Mouse (Mus musculus): Measurements from ENCODE around the gene Snx32.

Gene Snx32

DNA sequence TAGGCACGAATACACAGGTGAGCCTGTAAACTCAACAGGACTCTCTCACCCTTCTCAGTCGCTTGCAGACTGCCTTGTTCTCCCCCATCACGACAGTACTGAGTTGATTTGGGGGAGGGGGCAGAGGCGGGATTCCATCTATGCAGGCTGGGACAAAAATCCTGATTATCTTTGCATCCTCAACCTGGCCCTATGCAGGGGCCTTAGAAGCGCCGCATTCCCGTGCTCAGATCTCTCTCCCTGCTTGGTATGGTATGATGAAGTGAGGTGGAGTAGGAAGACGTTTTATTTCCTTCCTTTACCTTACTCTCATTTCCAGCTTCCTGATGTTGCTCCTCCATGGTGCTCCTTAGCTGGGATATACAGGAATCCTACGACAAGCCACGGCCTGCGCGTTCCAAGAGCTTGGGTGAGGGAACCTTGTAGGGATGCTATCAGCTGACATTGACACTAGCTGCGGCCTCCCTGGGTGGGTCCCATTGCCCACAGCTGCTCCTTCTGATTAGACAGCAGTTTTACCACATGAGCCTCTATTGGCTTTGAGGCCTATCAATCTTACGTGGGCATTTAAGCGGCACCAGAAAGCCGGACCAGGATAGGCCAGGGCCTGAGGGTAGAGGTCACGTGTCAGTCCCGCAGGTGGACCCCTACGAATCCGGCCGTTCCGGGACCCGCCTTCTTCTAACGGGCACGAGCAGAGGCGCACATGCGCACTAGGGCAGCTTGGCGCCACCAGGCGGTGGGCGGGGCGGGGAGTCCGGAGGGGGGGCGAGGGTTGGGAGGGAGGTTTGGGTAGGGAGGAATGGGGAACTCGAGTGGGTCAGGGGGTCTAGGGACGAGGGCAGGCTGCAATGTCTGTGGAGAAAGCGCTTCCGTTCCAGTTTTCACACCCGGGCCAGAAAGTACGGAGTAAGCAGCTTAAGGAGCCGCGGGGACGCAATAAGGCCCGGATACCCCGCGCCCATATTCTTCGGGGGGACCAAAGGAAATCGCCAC is at the start of gene Snx32:
TSS of gene Snx32 (minus strand) at position 508 of the 996 bp plus-strand sequence.
- DNase-seq (ENCODE audit: low spot score) = peak; percentile 96

- no peak for DNase-seq (ENCODE audit: low spot score)
Observed at GRCm38 (mm10) chr19:5559631-5560456, 49.5 kb upstream of the Snx32 start.

- no peak for DNase-seq (ENCODE audit: low spot score)
Observed at GRCm38 (mm10) chr19:5559229-5559628, 48.9 kb upstream of the Snx32 start.

DNA sequence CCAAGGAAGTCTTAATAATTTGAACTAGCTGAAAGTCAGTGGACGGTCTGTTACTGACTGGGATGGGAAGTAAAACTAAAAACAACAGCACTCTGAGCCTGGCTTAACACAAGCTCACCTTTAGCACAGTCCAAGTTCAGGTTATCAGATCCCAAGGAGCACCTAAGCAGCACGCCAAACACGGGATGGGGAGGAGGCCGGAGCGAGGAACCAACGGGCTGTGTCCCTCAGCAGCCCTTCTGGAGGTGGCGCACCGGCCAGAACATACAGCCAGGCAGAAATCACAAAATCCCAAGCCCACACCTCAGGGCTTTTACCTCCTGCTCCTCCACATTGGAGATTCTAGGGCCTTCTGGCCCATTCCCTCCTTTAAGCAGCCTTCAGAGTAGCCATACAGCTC is 48.4 kb upstream of the Snx32 start:
- DNase-seq (ENCODE audit: low spot score) = no peak

DNA sequence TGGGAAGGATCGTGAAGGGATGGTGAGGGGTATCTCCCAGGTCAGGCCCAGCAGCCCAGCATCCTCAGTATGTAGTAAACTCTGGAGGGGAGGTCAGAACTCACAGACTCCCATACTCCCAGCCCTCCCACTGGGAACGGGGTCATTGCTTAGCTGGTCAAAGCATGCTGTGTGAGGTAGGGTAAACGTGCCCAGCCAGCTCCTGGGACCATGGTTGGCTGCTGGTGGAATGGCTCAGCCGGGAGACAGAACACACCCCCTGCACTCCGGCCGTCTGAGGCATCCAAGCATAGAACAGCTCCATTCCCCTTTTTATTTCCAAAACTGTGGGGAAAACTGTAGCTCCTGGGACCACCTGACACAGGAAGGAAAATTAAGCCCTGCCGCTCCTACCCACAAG is 47.8 kb upstream of the Snx32 start:
- no peak for DNase-seq (ENCODE audit: low spot score)

DNA sequence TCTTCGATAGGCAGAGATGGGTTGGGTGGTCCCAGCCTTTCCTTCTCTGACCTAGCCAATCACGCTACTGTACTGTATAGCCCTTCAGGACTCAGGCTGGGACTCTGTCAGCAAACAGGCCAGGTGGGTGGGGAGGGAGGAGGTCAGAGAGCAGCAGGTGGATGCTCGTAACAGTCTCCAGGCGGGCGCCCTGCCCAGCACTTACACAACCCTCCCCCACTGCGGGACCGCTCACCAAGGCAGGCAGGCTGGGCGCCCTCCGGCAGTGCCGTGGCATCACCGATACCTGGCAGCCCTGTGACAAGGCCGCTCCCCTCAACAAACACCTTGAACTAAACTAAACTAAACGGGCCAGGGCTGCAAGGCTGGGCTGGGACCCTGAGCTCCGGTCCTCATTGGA is 43.9 kb upstream of the Snx32 start:
- DNase-seq (ENCODE audit: low spot score) = no peak

GRCm38 (mm10) chr19:5553802-5554201 is 43.5 kb upstream of the Snx32 start:
- DNase-seq (ENCODE audit: low spot score) = no peak

DNA sequence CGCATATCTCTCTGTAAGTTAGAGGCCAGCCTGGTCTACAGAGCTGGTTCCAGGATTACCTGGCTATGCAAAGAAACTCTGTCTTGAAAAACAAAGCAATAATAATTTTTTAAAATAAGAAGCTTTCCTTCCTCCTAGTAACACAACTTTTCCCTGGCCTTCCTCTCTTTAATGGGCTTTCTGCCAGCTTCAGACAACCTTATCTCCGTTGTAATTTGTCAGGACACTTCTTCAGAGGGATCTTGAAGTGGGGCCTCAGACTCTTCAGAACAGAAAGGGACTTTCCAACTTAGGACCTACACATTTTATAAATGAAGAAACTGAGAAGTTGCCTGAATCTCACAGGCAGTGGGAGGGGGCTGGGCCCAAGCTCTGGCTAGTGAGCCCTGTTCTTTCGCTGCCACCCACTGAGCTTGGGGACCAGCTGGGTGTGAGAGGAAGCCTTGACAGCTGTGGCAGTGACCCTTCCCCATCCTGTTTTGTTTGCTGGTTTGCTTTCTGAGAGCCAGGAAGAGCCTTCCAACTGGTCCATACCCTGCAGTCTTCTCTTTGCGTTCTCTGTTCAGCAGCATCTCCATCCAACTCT is 37.2 kb upstream of the Snx32 start:
- no peak for DNase-seq (ENCODE audit: low spot score)

DNA sequence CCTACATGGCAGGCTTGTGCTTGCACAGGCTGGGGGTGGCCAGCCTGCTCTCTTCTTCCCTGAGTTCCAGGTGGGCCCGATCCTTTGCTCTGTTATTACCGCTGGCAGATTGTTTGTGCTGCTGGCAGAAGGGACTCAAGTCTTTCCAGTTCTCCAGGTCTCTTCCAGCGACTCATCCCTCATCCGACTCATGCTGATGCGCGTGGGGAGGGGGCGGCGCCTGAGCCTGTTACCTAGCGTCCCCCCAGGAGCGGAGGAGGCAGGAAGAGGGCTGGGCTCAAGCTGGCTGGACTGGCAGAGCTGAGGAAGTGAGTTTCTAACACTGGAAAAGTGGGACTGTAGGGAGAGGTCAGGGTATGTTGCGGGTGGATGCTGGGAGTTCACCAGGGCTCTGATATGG is 33.7 kb upstream of the Snx32 start:
- no peak for DNase-seq (ENCODE audit: low spot score)

GRCm38 (mm10) chr19:5543362-5543761 is 33.0 kb upstream of the Snx32 start:
- no peak for DNase-seq (ENCODE audit: low spot score)

DNA sequence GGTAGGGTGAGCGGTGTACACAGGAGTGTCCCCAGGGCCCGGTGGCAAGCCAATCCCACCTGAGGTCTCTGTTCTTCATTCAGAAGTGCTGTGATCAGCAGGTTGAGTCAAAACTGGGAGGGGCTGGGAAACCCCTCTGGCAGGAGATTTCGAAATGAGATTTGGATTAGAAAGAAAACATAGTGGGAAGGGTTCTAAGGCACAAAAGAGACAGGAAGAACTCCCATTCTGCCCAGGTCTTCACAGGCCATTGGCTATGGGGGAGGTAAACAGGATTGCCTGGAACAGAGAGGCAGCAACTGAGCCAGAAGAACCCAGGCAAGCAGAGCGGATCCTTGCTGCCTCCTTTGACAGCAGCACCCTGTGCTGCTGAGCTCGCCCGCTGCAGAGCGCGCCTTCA is 28.4 kb upstream of the Snx32 start:
- DNase-seq (ENCODE audit: low spot score) = no peak

DNA sequence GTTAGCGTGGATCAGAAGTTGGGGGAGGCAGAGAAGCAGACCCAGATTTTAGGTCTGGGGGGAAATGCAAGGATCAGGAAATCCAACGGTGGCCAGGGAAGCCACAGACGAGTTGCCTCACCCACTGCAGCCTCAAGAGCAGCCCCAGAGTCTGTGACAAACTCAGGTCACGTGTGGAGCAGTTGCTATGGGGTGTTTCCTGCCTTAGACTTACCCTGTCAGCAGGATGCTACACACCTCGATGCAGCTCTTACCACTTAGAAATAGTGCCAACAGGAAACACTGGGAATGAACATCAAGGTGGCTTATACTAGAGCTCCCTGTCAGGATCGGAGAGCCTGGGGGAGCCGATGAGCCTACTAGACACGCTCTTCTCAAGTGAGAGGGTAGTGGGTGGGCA is 22.2 kb upstream of the Snx32 start:
- DNase-seq (ENCODE audit: low spot score) = no peak

- no peak for DNase-seq (ENCODE audit: low spot score)
Observed at GRCm38 (mm10) chr19:5530138-5530524, 19.8 kb upstream of the Snx32 start.

DNA sequence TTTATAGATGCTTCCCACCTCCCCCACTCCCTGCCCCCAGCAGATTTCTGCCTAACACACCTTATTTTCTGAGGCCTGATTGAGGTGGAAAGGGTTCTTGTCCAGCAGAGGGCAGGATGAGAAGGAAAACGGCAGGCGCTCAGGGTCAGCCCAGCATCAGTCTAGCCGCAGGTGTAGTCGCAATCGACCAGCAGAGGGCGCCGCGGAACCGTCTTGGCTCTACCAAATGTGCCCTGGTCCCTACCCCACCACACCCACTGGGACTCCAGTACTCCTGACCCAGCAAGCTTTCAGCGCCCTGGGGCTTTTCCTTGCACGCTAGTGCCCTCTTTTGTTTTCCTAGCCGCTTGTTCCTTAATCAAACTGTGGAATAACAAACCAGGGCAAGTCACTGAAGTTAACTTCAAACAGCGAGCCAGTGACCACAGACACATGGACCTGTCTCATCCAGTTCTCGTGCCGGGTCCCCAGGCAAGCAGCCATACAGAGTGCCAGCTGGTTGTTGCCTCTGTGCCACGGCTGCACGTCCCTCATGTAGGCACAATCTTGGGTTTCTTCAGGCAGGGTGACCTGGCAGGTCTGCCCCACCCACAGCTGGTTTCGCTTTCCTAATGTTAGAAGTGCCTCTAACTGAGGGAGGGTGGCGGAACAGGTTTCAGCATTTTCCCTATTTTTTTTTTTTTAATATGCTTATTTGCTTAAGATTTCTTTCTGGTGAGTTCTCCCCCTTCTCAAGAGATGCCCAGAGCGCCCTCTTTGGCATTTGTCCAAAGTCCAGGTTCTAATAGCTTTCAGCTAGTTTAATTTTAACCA is 19.2 kb upstream of the Snx32 start:
- DNase-seq (ENCODE audit: low spot score) = peak; percentile 98

DNA sequence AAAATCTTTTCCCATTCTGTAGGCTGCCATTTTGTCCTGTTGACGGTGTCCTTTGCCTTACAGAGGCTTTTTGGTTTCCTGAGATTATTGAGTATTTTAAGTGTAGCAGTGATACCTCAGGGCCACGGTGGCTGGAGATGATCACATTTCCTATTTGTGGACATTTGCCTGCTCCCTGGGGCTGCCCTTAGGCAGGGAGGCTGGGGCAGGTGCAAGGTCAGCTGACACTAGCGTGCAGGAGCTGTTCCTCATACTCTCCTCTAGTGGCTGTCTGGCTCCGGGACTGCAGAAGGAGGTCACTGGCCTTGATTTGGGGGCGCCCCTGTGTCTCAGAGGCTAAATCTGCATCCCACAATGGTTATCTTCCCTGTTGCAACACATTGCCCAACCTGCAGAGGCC is 14.9 kb upstream of the Snx32 start:
- DNase-seq (ENCODE audit: low spot score) = no peak

GRCm38 (mm10) chr19:5518721-5519120 is 8.4 kb upstream of the Snx32 start:
- DNase-seq (ENCODE audit: low spot score) = no peak

GRCm38 (mm10) chr19:5516906-5517505 is 6.7 kb upstream of the Snx32 start:
- DNase-seq (ENCODE audit: low spot score) = no peak

- DNase-seq (ENCODE audit: low spot score) = no peak
Observed at GRCm38 (mm10) chr19:5515840-5516777, 5.8 kb upstream of the Snx32 start.

DNA sequence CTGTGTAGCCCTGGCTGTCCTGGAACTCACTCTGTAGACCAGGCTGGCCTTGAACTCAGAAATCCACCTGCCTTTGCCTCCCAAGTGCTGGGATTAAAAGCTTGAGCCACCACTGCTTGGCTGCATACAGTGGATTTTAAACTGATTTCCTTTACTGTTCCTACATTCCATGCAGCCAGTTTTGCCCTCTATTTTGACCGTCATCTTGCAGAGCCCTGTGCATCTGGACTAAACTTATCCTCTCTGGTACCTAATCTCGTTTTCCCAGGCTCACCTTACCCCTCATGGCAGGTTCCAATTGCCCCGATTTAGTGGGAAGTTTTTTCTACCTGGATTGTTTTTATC is 2.6 kb upstream of the Snx32 start:
- no peak for DNase-seq (ENCODE audit: low spot score)

Data from ovary, postnatal 36 days (tissue).